Mouse (Mus musculus): ENCODE measurements around the gene Sox6.
A peak's percentile ranks its signal among the peaks of the same experiment; 100 is the strongest.
"Not testable (repeated sequence)": the region's sequence is repeated elsewhere in the genome, so short reads cannot be mapped to it uniquely, and the experiment has no call there.

The Sox6 gene

DNA sequence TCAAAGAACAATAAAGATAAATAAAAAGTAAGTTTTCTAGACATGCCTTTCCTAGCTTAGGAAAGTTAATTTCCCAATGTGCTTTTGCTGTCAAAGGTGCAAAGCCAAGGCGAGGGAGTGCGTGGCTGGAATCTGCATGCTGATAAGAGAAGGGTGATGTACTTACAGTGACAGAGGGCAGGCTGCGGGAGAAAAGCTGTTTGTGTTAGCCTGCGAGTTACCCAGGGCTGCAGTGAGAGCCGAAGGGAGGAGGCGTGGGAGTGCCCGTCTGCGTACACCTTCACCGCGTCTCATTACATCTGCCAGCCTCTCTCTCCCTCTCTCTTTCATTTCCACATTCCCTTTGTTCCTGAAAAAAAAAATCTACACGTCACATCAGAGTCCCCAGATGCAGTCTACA is at the start of gene Sox6:
Gene Sox6, minus strand, starts transcription at position 286 of the 400 bp plus-strand sequence.
- DNase-seq, result peak; percentile 30

DNA sequence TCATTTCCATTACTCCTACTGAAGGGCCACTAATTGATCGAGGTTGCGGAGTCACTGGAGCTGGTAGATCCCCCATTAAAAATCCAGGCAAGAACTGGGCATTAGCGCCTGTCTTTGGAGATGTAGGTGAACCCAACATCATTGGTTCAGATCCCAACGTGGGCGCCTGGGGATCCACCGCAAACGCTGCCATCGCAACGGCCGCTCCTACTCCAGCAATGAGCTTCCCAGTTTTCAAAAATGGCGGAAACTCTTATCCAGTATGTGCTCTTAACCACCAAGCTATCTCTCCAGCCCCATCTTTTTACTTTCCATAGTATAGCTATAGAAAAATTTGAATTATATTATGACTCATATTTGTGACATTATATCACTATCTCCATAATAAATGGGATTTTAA is 45.8 kb upstream of the Sox6 start, which contains the start of gene Gm4353:
Gene Gm4353, minus strand, starts transcription at position 270 of the 400 bp plus-strand sequence.
- DNase-seq, result not testable (repeated sequence)

DNA sequence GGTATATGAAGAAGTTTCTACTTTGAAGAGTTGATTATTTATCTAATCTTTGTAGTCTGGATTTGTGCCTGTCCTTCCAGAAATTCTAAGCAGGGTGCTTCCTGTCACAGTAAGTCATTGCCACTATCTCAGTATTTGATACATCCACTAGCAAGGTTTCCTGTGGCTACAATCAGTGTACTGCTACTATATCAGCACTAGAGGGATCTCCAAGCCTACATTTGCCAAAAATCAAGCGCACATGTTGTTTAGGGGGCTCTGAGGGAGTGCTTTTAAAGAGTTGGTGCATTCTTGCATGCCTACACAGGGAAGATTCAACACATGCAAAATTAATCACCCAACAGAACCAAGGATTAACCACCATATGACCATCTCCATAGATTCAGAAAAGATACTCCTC is 22.1 kb upstream of the Sox6 start:
- no peak for DNase-seq

DNA sequence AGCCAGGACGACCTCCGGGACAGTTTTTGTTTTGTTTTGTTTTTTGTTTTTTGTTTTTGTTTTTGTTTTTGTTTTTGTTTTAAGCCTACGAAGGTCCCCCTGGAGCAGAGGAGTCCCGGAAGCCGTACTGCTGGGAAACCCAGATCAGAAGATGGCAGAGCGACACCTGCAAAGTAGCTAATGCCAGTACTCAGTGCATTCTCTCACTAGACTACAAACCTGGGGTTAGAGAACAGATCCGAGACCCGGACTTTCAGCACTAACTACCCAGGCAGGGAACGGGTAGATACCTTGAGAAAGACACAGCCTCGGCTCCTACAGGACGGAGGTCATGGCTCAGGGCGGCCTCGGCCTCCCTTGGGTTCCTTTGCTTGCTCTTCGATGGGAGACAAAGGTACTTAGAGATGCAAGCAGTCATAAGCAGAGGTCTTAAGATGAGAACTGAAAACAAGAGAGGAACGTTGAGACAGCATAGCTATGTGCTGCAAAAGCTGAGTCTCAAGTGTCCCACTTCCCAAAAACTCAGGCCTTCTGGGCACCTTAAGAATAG is 1.9 kb upstream of the Sox6 start:
- no peak for DNase-seq

DNA sequence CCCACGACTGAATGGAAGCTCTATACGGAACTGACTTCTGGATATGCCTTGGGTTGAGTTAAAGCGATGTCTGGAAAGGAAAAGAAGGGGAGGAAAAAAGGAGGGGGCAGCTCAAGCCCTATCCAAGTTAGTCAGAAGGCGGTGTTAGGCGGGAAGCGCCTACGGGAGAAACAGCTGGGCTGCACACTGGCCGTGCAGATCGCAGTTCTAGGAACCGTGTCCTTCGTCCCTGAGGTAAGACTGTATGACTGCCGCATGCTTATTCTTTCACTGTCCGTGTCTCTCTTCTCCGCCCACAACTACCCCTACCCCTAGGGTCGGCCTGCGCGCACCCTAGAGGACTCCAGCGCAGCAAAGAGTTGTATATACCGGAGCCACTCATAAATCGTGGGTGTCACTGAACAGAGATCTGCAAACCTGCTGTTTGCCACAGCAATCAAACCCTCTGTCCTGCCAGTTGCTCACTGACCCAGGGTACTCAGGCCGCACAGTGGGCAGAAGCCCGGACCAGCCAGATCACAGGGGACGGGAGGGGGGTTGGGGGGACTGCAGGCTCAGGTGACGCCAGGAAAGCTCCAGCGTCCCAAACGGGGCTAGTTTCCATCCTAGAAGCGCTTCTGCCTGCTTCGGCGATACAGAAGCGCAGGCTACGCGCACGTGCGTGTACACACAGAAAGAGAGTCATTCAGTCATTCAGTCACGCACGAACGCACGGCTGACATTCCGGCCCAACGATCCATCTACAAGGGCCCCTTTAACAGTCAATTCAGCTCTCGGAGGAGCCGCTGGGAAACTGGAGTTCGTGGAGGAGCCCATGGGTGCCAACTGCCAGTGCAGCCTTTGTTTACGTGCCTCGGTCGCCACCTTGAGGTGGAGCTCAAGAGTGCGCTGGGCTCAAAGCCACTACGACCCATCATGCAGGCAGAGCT is 1.2 kb upstream of the Sox6 start:
- DNase-seq, result peak; percentile 92

DNA sequence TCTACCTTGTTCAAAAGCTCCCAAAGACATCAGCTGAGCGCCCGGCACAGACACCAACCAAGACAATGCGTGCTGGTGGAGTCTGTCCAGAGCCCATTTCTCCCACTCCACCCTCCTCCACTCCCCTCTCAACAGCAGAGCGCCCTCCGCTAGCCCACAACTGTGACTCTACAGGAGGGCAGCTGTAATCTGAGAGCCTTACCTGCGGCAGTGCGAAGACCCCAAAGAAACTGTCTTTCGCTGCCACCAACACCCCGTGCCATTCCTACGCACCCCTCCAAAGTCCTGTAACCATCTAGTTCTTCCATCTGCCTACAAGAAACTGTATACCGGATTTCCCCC is 571 bp upstream of the Sox6 start, which contains the start of gene 1110004F10Rik:
Gene 1110004F10Rik, plus strand, starts transcription at position 202 of the 342 bp plus-strand sequence.
- no peak for DNase-seq

DNA sequence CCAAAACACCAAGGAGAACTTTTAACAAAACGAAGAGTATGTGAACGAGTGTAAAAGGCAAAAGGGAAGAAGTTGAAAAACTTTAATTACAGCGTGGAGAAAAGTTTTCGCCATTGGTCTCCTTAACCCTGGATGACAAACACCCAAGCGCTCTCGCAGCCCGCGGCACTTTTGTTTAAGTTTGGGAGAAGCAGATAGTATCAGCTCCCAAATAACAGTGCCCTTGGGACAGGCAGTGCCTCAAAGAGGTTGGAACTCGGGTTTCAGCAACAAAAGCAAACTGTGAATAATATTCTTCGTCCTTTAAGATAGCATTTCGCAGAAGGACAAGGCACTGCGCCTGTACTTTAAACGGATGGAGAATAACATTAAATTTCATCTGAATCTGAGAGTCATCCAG is 572 bp downstream of the Sox6 start:
- DNase-seq, result no peak

DNA sequence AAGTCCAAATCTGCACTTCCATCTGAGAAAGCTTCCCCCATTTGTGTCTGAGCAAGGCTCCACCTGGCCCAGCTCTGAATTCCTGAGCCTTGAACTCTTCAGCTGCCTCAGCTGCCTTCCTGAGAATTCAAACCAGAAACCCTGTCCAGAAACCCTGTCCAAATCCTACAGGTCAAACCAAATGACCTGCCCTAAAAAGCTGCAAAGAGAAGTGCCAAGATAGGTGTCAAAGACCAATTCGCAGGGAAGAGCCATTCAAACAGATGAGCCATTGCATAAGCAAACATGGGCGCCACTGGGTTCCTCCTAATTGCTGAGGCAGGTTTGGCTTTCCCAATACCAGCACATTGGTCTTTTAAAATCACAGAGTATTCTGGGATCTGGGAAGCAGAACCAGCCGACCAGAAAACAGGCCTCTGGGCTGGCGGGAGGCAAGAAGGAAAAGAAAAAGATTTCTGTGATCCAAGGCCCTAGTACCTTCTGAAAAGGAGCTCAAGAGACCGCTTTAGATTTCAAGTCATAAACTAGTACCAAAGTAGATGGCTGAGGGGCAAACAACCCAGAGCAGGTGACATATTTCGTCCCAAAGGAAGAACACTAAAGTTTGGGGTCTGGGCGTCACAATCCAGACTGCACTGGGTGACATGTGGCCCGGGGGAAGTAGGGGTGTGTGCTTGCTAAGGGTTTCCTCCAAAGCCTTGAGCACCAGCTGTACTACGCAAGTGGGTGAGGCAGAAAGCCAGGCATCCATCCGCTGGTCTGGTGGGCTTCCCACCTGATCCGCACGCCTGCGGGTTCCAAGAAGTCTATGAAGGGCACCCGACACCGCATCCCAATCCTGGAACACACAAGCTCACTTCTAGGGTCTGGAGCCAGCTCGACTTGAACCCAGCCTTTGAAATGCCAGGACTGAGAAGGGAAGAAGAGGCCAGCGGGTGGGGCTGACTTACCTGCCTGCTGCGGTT is 1.7 kb downstream of the Sox6 start:
- no peak for DNase-seq

DNA sequence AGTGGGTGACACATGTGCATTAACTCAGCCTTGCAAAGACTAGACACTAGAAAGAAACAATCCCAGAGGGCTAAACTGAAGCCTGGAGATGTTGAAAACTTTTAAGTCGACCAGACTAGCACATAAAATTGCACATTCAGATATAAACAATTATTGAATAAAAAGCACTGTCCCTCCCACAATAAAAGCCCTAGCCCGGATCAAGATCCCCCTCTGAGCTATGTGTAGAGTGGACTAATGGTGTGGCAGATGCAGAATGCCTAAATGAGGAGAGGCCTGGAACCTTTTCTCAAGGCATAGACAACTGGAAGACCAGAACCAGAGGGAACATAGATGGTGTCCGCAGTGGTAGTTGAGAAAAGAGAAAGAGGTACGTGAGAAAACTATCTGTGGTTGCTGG is 3.1 kb downstream of the Sox6 start:
- DNase-seq, result no peak

DNA sequence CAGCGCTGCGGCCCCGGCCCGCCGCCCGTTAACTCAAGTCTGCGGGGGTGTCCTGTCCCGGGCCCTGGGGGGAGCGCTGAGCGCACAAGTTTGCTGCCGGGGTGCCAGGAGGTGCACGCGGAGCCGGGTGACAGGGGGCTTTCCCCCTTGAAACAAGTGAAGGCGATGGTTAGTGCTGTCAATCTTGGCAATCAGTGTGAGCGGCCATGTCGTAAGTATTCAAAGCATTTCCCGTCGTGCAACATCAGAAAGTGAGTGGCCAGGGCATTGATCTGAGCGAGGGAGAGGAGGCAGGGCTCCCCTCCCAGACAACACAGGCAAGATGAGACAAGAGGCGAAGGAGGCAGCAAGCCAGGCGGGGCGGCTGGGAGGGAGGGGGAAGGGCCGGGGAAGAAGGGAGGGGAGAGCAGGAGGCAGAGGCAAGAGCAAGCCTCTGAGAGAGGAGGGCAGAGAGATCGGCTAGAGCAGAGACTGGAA is 4.3 kb downstream of the Sox6 start:
- peak; percentile 47 for DNase-seq

DNA sequence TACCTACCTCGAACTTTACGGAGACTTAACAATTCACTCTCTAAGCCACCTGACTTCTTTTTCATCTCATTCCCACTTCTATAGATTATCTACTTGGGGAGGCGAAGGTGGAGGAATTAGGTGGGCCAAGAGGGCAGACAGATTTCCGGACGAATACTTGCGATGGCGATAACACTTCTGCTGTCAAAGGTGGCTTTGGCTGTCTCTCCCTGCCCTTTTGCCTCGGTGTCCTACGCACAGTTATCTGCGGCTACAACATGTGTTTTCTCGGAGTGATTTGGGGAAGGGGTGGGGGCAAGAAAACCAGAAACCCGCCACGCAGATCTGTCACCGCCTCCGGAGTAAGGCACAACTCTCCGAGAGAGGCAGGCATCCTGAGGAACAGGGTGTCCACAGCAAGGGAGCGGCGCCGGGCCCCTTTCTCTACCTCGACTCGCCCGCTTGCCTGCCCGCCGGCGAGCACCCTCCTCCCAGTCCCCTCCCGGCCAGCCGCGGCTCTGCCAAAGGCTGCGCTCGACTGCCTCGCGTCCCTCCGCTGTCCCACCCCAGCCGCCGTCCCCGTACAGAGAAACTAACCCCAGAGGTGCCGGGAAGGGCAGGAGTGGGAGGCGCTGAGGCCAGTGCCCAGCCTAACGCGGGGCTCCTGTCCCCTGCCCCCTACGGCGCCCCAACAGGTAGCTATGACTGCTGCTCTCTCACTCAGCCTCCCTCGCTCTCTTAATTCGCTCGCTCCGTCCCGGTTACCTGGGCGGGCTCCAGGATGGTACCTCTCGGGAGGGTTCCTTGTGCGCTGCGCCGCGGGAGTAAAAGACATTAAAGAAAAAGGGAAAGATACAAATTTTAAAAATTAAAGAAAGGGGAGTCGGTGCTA is 5.0 kb downstream of the Sox6 start:
- DNase-seq, result peak; percentile 50

DNA sequence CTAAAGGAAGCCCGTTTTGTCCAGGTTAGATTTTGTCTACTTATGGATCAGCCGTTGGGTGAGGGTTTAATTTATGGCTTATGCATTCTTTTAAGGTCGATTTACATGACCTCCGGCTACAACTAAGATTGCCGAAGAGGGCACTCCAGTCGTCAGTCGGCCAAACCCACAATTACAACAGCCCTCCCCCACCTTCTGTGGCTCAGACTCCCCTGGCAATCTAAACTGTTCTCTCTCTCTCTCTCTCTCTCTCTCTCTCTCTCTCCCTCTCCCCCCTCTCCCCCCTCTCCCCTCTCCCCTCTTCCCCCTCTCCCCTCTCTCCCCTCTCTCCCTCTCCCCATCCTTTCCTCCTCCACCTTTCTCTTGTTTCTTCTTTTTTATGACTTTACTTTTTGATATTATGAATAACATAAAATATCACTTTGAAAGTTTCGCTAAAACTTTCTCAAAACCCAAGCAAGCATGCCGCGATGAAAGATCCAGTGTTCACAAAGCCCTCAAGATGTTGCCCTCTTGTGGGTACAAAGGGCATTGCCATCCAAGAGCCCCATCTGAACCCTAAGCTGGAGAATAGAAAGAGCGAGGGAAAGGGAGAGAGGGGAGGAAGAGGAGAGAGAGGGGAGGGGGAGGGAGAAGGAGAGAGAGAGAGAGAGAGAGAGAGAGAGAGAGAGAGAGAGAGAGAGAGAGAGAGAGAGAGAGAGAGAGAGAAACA is 5.8 kb downstream of the Sox6 start:
- peak; percentile 88 for DNase-seq

DNA sequence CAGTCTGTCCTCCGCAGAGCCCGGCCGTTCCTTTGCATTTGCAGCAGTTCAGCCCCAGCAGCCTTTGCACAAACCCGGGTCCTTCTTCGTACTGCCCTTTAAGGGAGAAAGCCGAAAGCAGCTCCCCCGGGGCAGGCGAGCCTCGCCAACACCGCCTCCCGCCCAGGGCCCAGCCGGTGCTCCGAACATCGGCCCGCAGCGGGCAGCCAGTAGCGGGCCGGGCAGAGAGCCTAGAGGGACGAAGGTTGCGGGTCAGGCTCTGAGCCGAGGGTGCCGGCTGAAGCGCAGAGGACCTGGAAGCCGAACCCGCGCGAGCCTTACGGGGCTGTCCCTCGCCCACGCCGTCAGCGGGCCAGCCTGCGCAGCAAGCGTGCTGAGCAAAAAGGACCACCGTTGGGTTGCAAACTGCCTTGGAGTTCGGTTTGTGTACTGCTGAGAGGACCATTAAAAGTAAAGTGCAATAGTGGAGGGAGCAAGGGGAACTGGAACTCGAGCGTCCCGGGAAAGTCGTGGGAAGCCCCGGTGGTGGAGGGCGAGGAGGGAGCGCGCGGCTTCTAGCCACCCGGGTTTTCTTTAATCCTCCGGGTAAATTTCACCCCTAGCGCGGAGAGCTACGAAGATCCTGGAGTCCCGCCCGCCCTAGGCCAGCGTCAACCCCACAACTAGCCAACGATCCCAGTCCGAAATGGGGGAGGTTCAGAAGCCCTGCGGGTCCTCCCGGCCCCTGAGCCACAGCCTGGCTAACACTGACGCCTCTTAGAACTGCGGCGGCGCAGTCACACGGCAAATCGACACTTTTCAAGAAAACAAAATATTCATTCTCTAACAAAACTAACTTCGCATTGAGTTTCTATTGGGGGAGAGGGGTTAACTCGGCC is 6.6 kb downstream of the Sox6 start:
- peak; percentile 60 for DNase-seq

DNA sequence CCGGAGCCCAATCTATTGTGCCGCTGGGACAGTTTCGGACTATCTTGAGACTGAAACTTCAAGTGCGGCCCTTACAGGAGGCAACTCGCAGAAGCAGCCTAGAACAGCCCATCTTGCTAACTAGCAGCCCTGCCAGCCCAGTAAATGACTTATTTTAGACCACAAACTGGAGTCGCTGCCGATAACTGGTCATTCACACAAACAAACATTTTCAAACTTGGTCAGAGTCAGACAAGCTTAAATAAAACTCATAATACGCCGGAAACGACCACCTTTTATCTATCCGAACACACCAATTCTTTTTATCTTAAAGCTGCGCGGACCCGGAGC is 7.2 kb downstream of the Sox6 start:
- no peak for DNase-seq

DNA sequence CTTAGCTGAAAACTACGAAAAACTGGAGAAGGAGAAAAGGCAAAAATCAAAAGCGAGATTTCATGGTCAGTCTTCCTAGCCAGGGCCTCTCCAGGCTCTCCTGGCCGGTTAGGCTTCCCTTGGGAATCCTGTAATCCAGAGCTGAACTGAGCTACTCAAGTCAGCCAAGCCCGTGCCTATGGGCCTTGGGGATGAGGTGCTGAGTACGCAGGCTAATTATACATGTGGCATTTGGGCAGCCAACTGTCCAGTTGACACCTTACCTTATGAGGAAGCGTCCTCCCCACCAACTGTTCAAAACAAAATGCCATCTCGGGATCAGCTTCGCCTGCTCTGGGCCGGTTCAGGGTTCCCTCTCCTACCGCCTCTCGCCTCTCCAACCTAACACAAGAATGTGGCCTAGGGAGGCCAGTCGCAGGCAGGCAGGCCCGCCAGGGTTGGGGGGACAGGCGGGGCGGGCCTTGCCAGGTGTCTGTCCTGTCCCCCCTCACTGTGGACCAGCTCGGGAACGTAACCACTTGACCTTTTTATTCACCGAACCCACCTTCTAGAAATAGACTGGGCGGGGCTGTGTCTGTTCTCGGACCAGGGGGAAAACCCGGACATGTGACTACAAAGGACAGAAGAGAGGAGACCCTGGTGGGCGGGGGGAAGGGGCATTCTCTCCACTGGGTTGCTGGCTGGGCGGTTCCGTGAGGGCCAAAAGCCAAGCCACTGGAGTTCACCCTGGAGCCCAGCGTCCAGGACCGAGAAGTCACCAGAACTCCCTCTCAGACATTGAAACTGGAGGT is 7.8 kb downstream of the Sox6 start:
- peak; percentile 11 for DNase-seq

DNA sequence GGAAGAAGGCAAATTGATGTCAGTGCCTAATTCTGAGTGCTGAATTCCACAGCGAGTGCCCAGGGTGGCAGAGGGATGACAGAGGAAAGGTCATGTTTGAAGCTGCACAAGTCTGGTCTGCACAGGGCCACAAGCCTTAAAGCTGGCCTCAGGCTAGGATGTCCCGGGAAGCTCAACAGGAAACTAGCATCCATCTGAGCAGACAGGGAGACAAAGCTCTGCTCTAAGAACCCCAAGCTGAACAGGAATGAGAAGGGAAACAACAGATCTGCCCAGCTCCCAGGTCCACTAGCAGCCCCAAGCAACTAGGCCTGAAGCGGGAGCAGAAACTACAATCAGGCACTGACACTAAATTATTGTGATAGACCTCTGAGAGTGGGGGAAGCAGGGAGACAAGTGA is 8.6 kb downstream of the Sox6 start:
- DNase-seq, result no peak

DNA sequence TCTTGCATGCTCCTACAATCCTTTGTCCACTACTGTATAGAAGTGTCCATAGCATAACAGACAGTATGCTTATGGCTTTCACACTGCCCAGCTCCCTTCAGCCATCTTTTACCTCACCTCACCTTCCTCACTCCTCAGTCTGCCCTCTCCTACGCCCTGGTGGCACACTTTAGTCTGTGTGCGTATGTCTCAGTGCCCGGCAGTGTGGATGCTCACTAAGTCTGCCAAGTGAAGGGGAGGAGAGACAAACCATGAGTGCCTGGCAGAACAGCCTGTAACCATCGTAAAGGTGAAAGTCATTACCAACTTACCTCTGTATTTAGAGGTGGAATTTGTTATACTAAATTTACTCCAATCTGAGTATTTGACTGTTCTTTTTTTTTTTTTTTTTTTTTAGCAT is 35.9 kb downstream of the Sox6 start:
- no peak for DNase-seq

DNA sequence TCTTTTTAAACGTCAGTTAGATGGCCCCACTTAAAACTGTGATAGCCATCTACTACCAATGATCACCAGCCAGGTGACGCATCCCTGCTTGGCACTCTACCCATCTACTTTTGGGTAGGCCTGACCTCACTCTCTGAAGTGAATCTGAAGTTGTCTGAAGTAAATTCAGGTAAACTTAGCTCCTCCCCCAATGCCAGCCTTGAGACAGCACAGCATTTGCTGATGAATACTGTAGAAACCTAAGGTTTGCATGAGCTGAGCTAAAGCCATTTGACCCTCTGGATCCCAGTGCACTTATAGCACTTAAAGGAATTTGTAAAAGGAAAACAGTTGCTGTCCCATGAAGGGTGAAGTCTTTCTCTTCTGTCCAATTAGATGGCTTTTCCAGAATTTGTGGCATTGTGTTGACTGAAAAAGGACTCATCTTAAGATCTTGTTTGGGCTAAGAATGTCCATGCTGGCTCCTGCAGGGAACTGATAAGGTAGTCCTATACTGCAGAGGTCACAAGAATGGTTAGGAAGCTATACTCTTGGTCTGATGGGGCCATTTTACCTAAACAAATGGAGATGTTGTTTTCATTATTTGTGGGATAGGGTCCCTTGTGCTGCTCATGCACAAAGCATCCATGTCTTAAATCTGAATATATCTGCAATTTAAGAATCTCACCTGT is 50.4 kb downstream of the Sox6 start:
- no peak for DNase-seq

DNA sequence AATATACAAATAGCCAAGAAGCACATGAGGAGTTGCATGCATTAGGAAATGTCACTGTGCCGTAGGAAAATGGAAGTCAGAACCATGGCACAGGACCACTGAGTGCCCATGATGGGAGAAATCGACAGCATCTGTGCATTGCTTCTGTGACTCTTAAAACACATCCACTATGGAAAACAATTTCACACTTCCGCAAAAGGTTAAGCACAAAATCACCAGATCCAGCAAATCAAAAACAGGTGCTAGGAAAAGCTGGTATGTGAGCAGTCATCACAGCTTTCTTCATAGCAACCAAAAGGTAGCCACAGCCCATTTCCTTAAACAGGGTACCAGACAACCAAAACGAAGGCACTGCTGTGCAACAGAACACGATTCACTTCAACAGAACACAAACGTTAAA is 52.9 kb downstream of the Sox6 start:
- DNase-seq, result no peak

Measured in lung, postnatal 36 days (tissue).